Mouse (Mus musculus): ENCODE data around the gene Cry2. TPM values are rescaled to one million over a fixed set of nuclear protein-coding genes. Genes with fewer than 3 reads are reported as not detected.

The Cry2 gene
- polyA plus RNA-seq, 1 experiment: 0.36 TPM

DNA sequence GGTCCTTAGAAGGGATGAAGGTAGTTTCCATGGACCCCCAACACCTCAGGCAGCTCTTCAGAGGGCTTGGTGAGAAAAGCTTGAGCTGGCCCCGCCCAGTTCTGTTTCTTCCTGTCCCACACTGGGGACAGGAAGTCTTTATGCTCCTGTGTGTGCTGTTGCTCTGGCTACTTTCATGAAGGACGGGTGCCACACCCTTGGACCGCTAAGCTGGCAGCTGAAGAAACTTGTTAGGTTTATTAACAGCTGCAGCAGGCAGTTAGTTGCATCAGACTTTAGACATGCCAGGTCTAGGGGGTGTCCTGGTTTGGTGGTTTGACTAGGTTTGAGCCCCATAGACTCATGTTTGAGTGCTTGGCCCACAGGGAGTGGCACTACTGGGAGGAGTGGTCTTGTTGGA, 30.8 kb upstream of the Cry2 start:
- Histone ChIP-seq H3K36me3 (ENCODE audit: control insufficient read depth) (no peaks in the 10 kb centered on the region), H3K4me3 (replicated peaks) (no peak overlapping the region), H3K27me3 (ENCODE audit: control insufficient read depth) (peaks cover 15% of the 10 kb centered on the region), H3K4me1 (ENCODE audit: control insufficient read depth) (peaks cover 10% of the 10 kb centered on the region), H3K9me3 (ENCODE audit: control insufficient read depth, low read length) (peaks cover 4% of the 10 kb centered on the region)
- TF ChIP-seq TAL1 (IDR thresholded peaks at IDR 0.05; ENCODE audit: low read length) (no peak), GATA1 (IDR thresholded peaks at IDR 0.05; ENCODE audit: low read length) (no peak)

DNA sequence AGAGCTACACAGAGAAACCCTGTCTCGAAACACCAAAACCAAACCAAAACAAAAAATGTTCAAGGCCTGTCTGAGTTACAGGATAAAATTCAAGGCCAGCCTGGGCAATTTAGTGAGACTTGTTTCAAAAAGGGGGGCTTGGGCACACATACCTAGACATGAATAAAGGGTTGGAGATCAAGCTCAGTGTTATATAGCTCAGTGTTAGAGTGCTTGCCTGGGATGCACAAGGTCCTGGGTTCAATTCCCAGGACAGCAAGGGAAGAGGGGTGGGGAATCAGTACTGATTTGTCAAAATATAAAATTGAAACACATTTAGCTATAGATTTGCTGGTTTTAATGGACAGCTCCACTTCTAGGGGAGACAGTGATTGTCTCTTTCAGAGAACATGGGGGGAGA, 27.4 kb upstream of the Cry2 start:
- TF ChIP-seq TAL1 (IDR thresholded peaks at IDR 0.05; ENCODE audit: low read length) (no peak), GATA1 (IDR thresholded peaks at IDR 0.05; ENCODE audit: low read length) (no peak)
- Histone ChIP-seq H3K4me3 (replicated peaks) (no peak overlapping the region), H3K9me3 (ENCODE audit: control insufficient read depth, low read length) (no peaks in the 10 kb centered on the region), H3K4me1 (ENCODE audit: control insufficient read depth) (peaks cover 43% of the 10 kb centered on the region), H3K27me3 (ENCODE audit: control insufficient read depth) (peaks cover 12% of the 10 kb centered on the region), H3K36me3 (ENCODE audit: control insufficient read depth) (no peaks in the 10 kb centered on the region; the same call in none of the 2 replicates)

DNA sequence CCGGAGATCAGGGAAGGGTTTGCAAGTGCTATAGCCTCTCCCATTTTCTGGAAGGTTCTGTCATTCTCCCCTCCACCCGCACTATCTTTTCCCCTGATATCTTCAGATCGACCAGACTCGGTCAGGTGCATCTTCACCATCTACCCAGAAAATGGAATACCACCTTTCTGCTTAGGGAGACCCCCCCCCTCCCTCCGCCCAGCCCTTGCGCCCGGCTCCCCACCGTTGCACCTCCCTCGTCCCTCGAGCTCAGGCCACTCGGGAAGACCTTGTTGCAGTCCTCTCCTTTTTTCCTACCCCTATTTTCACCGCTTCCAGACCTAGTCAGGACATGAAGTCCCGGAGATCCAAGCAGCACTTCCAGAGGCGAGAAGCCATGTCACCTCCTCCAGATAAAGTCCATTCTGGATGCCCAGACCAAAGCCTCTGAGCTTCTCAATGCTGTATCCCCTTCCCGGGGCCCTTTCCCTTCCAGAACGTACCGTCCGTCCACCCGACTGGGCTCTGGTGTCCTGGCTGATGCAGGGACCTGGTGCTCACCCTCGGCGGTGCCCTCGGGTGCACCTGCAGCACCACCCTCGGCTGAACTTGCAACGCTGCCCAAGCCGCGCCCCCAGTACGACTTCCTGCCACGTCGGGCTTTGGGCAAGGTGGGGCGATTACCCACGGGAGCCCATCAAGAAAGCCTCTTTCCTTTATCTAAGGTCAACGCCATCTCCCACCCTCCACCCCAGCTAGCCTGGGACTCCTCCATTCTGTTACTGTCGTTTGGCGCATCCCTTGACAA, 26.3 kb upstream of the Cry2 start, which contains the start of gene Slc35c1:
Gene Slc35c1, minus strand, starts transcription at position 618 of the 787 bp plus-strand sequence.
- Histone ChIP-seq H3K9me3 (ENCODE audit: control insufficient read depth, low read length) (no peaks in the 10 kb centered on the region), H3K36me3 (ENCODE audit: control insufficient read depth) (no peaks in the 10 kb centered on the region; the same call in none of the 2 replicates), H3K4me3 (replicated peaks) (peak within 1 kb of the TSS; percentile 94), H3K4me1 (ENCODE audit: control insufficient read depth) (peaks cover 46% of the 10 kb centered on the region), H3K27me3 (ENCODE audit: control insufficient read depth) (peaks cover 12% of the 10 kb centered on the region)
- TF ChIP-seq TAL1 (IDR thresholded peaks at IDR 0.05; ENCODE audit: low read length): no peak
- no peak for TF ChIP-seq GATA1 (IDR thresholded peaks at IDR 0.05; ENCODE audit: low read length)

DNA sequence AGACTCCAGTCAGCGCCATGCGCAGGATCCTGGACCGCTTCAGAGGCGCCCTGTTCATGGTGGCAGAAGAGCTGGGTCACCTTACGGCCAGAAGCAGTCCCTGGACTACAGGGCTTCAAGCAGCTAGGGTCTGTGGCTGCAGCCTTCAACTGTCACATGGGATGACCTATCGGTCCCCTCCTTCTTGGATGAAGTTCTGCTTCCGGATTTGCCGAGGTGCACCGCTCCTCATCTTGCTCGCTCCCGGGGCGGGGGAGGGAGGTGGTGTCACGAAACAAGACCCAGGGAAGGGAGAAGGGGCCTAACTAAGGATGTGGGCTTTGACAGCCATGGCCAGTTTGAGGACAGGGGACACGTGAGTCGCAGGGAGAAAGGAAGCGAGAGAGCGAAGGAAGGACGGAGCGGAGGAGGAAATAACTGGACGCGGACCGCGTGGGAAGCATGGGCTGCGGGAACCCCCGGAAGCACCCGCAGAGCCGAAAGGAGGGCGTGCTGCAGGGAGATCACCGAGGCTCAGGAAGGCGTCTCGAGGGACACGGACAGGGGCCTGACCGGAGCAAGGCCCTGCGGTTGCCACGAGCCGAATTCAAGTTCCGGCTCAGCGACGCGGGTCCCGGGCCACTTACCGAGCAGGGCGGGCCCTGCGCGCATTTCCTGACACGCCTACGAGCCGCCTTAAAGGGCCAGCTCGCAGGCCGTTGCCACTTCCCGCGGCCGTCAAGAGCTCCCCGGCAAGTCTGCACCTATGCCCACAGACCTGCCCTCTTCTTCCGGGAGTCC, 25.5 kb upstream of the Cry2 start:
- no peak for TF ChIP-seq GATA1 (IDR thresholded peaks at IDR 0.05; ENCODE audit: low read length)
- TF ChIP-seq TAL1 (IDR thresholded peaks at IDR 0.05; ENCODE audit: low read length): no peak
- H3K27me3 ChIP-seq (ENCODE audit: control insufficient read depth): peaks cover 12% of the 10 kb centered on the region
- peaks cover 46% of the 10 kb centered on the region for H3K4me1 ChIP-seq (ENCODE audit: control insufficient read depth)
- peak overlapping the region; percentile 94 for H3K4me3 ChIP-seq (replicated peaks)
- peaks cover 6% of the 10 kb centered on the region for H3K36me3 ChIP-seq (ENCODE audit: control insufficient read depth)
- H3K9me3 ChIP-seq (ENCODE audit: control insufficient read depth, low read length): no peaks in the 10 kb centered on the region

DNA sequence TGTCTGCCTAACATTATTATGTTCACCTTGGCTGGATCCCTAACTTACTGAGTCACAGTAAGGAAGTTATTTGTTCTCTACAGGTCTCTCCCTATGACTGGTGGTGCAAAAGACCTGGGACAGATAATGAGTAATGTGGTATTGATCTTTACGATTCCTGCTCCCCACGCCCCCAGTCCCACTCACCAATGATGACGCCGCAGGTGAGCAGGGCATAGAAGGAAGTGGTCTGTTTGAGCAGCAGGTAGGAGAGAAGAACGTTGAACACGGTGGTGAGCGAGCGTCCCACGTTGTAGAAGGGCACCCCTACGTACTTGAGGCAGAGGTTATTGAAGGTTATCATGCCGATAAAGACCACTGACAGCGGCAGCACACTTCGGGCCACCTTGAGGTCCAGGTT, 24.6 kb upstream of the Cry2 start:
- H3K9me3 ChIP-seq (ENCODE audit: control insufficient read depth, low read length): no peaks in the 10 kb centered on the region
- H3K36me3 ChIP-seq (ENCODE audit: control insufficient read depth): peaks cover 14% of the 10 kb centered on the region
- peak overlapping the region; percentile 94 for H3K4me3 ChIP-seq (replicated peaks)
- peaks cover 46% of the 10 kb centered on the region for H3K4me1 ChIP-seq (ENCODE audit: control insufficient read depth)
- TF ChIP-seq GATA1 (IDR thresholded peaks at IDR 0.05; ENCODE audit: low read length) (no peak), TAL1 (IDR thresholded peaks at IDR 0.05; ENCODE audit: low read length) (no peak)
- peaks cover 12% of the 10 kb centered on the region for H3K27me3 ChIP-seq (ENCODE audit: control insufficient read depth)

DNA sequence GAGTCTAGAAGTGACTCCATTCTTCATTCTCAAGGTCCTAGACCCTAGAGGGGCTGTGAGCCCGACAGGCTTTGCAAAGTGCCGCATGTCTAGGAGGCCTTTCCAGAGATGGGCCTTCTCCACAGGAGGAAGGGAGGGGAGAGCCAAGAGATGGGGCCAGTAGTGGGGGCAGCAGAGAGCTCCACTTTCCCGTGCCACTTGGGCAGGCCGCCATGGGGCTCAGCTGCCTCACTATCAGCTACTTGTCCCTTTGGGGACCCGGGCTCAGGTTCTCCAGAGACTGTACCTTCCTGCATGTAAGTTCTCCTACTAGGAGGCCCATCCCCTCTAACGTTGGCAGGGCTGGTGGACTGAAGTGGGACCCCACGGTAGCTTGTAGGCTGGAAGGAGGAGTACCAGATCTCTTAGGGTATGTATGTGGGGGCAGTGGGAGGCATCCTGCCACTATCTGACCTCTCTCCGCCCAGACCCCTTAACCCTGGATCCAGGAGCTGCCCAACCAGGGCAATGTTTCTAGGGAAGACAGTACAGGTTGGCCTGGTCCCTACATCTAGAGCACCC, 23.2 kb upstream of the Cry2 start:
- H3K36me3 ChIP-seq (ENCODE audit: control insufficient read depth): peaks cover 25% of the 10 kb centered on the region
- no peaks in the 10 kb centered on the region for H3K9me3 ChIP-seq (ENCODE audit: control insufficient read depth, low read length)
- H3K27me3 ChIP-seq (ENCODE audit: control insufficient read depth): peaks cover 16% of the 10 kb centered on the region
- H3K4me3 ChIP-seq (replicated peaks): no peak overlapping the region
- TF ChIP-seq GATA1 (IDR thresholded peaks at IDR 0.05; ENCODE audit: low read length): no peak
- TF ChIP-seq TAL1 (IDR thresholded peaks at IDR 0.05; ENCODE audit: low read length): no peak
- H3K4me1 ChIP-seq (ENCODE audit: control insufficient read depth): peaks cover 48% of the 10 kb centered on the region

DNA sequence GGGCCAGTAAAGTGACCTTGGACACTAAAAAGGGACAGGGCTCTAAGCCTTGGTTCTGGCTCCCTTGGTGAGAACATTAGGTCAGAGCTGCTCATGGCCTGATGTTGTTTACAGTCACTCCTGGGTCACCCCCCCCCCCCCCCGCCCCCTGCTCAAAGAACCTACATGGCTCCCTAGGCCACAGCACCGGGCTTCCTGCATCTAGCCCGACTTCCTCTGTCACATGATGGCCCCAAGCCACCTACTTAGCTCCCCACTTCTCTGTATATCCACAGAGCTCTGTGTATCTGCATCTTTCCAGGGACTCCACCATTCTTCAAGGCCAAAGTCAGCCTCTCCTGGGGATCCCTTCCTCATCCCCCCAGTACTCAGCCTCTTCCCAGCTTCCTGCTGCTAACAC, 21.9 kb upstream of the Cry2 start:
- H3K4me1 ChIP-seq (ENCODE audit: control insufficient read depth): peaks cover 55% of the 10 kb centered on the region
- peaks cover 15% of the 10 kb centered on the region for H3K27me3 ChIP-seq (ENCODE audit: control insufficient read depth)
- H3K9me3 ChIP-seq (ENCODE audit: control insufficient read depth, low read length): no peaks in the 10 kb centered on the region
- no peak for TF ChIP-seq GATA1 (IDR thresholded peaks at IDR 0.05; ENCODE audit: low read length)
- TF ChIP-seq TAL1 (IDR thresholded peaks at IDR 0.05; ENCODE audit: low read length): no peak
- H3K36me3 ChIP-seq (ENCODE audit: control insufficient read depth): peaks cover 27% of the 10 kb centered on the region
- no peak overlapping the region for H3K4me3 ChIP-seq (replicated peaks)

DNA sequence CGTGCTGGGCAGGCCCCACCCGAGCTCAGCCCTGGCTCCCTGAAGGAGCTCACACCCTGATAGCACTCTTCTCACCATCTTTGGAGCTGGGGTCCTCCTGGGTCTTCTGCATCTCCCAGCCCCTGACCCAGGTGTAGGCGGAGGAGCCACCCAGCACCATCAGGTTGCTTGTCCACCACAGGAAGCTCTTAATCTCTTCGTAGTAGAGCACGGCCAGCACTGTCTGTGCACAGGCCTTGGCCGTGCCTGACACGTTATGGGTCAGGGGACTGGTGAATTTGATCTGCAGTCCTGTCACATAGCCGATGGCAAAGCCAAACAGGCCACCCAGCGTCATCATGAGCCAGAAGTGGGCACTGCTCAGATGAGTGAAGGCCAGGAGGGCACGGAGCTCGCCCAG, 20.3 kb upstream of the Cry2 start:
- peaks cover 42% of the 10 kb centered on the region for H3K4me1 ChIP-seq (ENCODE audit: control insufficient read depth)

DNA sequence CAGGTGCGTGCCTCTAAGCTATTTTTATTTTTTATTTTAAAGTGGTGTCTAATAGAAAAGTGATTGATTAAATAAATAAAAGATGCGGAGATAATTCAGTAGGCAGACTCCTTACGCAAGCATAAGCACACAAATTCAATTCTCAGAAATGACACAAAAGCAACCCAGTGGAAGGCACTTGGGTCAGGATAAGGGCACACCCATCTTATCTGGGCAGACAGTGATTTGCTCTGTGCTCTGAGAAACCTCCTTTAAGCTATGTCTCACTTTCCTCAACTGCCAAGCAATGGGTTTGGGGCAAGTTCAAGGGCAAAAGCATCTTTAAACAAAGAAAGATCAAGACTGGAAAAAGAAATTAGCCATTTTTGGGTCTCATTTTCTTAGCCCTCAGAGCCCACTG, 17.3 kb upstream of the Cry2 start:
- Histone ChIP-seq H3K4me1 (ENCODE audit: control insufficient read depth) (peaks cover 16% of the 10 kb centered on the region), H3K9me3 (ENCODE audit: control insufficient read depth, low read length) (no peaks in the 10 kb centered on the region), H3K4me3 (replicated peaks) (no peak overlapping the region), H3K36me3 (ENCODE audit: control insufficient read depth) (peaks cover 27% of the 10 kb centered on the region), H3K27me3 (ENCODE audit: control insufficient read depth) (peaks cover 29% of the 10 kb centered on the region)
- TF ChIP-seq TAL1 (IDR thresholded peaks at IDR 0.05; ENCODE audit: low read length) (no peak), GATA1 (IDR thresholded peaks at IDR 0.05; ENCODE audit: low read length) (no peak)

More for the DNA sequence above, 20.3 kb upstream of the Cry2 start:
- Histone ChIP-seq H3K9me3 (ENCODE audit: control insufficient read depth, low read length) (no peaks in the 10 kb centered on the region), H3K27me3 (ENCODE audit: control insufficient read depth) (peaks cover 18% of the 10 kb centered on the region), H3K4me3 (replicated peaks) (no peak overlapping the region), H3K36me3 (ENCODE audit: control insufficient read depth) (peaks cover 27% of the 10 kb centered on the region)
- TF ChIP-seq TAL1 (IDR thresholded peaks at IDR 0.05; ENCODE audit: low read length) (no peak), GATA1 (IDR thresholded peaks at IDR 0.05; ENCODE audit: low read length) (no peak)
